Mouse (Mus musculus): ENCODE data around the gene Myzap.

Myzap gene

GRCm38 (mm10) chr9:71599861-71600260, 7.7 kb upstream of the Myzap start:
- DNase-seq (ENCODE audit: low read depth) = no peak

- DNase-seq (ENCODE audit: low read depth) = no peak
Measured at GRCm38 (mm10) chr9:71596888-71597287, 4.7 kb upstream of the Myzap start.

GRCm38 (mm10) chr9:71592577-71593285, 571 bp upstream of the Myzap start:
- DNase-seq (ENCODE audit: low read depth) = no peak

GRCm38 (mm10) chr9:71591106-71591505, 1.1 kb downstream of the Myzap start:
- DNase-seq (ENCODE audit: low read depth) = no peak

- no peak for DNase-seq (ENCODE audit: low read depth)
Measured at GRCm38 (mm10) chr9:71589771-71590170, 2.4 kb downstream of the Myzap start.

- DNase-seq (ENCODE audit: low read depth) = no peak
Measured at GRCm38 (mm10) chr9:71588930-71589592, 3.1 kb downstream of the Myzap start.

GRCm38 (mm10) chr9:71586408-71586807, 5.8 kb downstream of the Myzap start:
- no peak for DNase-seq (ENCODE audit: low read depth)

GRCm38 (mm10) chr9:71582771-71583170, 9.4 kb downstream of the Myzap start:
- no peak for DNase-seq (ENCODE audit: low read depth)

GRCm38 (mm10) chr9:71578896-71579564, 13.1 kb downstream of the Myzap start:
- no peak for DNase-seq (ENCODE audit: low read depth)

- no peak for DNase-seq (ENCODE audit: low read depth)
Measured at GRCm38 (mm10) chr9:71574440-71574839, 17.7 kb downstream of the Myzap start.

- no peak for DNase-seq (ENCODE audit: low read depth)
Measured at GRCm38 (mm10) chr9:71573771-71574340, 18.3 kb downstream of the Myzap start.

- no peak for DNase-seq (ENCODE audit: low read depth)
Measured at GRCm38 (mm10) chr9:71571150-71571633, 21.0 kb downstream of the Myzap start.

GRCm38 (mm10) chr9:71570170-71570569, 22.0 kb downstream of the Myzap start:
- no peak for DNase-seq (ENCODE audit: low read depth)

GRCm38 (mm10) chr9:71568323-71568942, 23.7 kb downstream of the Myzap start:
- no peak for DNase-seq (ENCODE audit: low read depth)

GRCm38 (mm10) chr9:71567391-71567790, 24.8 kb downstream of the Myzap start:
- DNase-seq (ENCODE audit: low read depth) = no peak

- no peak for DNase-seq (ENCODE audit: low read depth)
Measured at GRCm38 (mm10) chr9:71566763-71567162, 25.4 kb downstream of the Myzap start.

- no peak for DNase-seq (ENCODE audit: low read depth)
Measured at GRCm38 (mm10) chr9:71557737-71558136, 34.4 kb downstream of the Myzap start.

- DNase-seq (ENCODE audit: low read depth) = no peak
Measured at GRCm38 (mm10) chr9:71554001-71554400, 38.2 kb downstream of the Myzap start.

- no peak for DNase-seq (ENCODE audit: low read depth)
Measured at GRCm38 (mm10) chr9:71550176-71550575, 42.0 kb downstream of the Myzap start.

- DNase-seq (ENCODE audit: low read depth) = no peak
Measured at GRCm38 (mm10) chr9:71547704-71548275, 44.4 kb downstream of the Myzap start.

- no peak for DNase-seq (ENCODE audit: low read depth)
Measured at GRCm38 (mm10) chr9:71544831-71545230, 47.3 kb downstream of the Myzap start.
